Mouse (Mus musculus) CH12.LX (cell line): ENCODE data around the gene BC107364. TPM values are rescaled to one million over a fixed set of nuclear protein-coding genes. Genes with fewer than 3 reads are reported as not detected.
"Not testable (repeated sequence)": the region's sequence is repeated elsewhere in the genome, so short reads cannot be mapped to it uniquely, and the experiment has no call there.

Experiments
- DNase-seq: peaks from one replicate; pipeline ENCODE4 v3.0.0-alpha.2; 2013; ENCODE audit errors: extremely low read depth
- H3K27ac ChIP-seq: 2 replicates; pipeline ENCODE4 v1.5.1; 2012; ENCODE audit warnings: low read depth, mild to moderate bottlenecking, control low read depth, moderate library complexity; ENCODE audit not compliant: insufficient read depth
- H3K27me3 ChIP-seq: replicated peaks from 2 replicates; pipeline ENCODE3; 2012; ENCODE audit warnings: inconsistent platforms
- H3K36me3 ChIP-seq, 2 experiments: replicated peaks in 1 of 2; 2 replicates each; pipeline versions ENCODE3 to v1.6.1; 2012; ENCODE audit warnings: inconsistent platforms in 1 of 2, low read length in 1 of 2, mild to moderate bottlenecking in 1 of 2, mixed read lengths in 1 of 2, moderate library complexity in 1 of 2; ENCODE audit not compliant: control insufficient read depth in 1 of 2, insufficient read depth in 1 of 2
- H3K4me1 ChIP-seq, 2 experiments: 2 replicates each; pipeline ENCODE4 v1.6.1; 2012; ENCODE audit warnings: inconsistent platforms in 1 of 2, moderate library complexity in 1 of 2; ENCODE audit not compliant: insufficient read depth in 2 of 2, control insufficient read depth in 1 of 2
- H3K4me2 ChIP-seq: 2 replicates; pipeline ENCODE4 v1.6.1; 2012; ENCODE audit warnings: low read depth, mild to moderate bottlenecking, control low read depth; ENCODE audit not compliant: poor library complexity, insufficient read depth, severe bottlenecking
- H3K4me3 ChIP-seq, 3 experiments: fragments of 150-350 bp in 1 of 3; sonication (generic) in 1 of 3; replicated peaks in 1 of 3; 2 replicates each; pipeline versions ENCODE3 to v1.5.1; 2011 to 2012; ENCODE audit warnings: low read depth in 2 of 3, low read length in 2 of 3, mild to moderate bottlenecking in 2 of 3, moderate library complexity in 2 of 3, control low read depth in 1 of 3, improper control_type of control experiment in 1 of 3, inconsistent platforms in 1 of 3, mixed read lengths in 1 of 3; ENCODE audit not compliant: poor library complexity in 1 of 3
- H3K79me2 ChIP-seq: replicated peaks from 2 replicates; pipeline ENCODE4 v1.6.1; 2012; ENCODE audit warnings: mild to moderate bottlenecking, moderate library complexity; ENCODE audit not compliant: control insufficient read depth, poor library complexity, insufficient read depth, severe bottlenecking; ENCODE audit errors: extremely low read depth
- H3K9ac ChIP-seq: 2 replicates; pipeline ENCODE4 v1.6.1; 2012; ENCODE audit warnings: low read depth, mild to moderate bottlenecking, control low read depth, moderate library complexity; ENCODE audit not compliant: insufficient read depth
- H3K9me3 ChIP-seq: replicated peaks from 2 replicates; pipeline ENCODE3; 2012; ENCODE audit warnings: low read length, inconsistent platforms, mixed read lengths
- ELF1 ChIP-seq: IDR thresholded peaks from 2 replicates; pipeline ENCODE4 v1.6.1; 2014; ENCODE audit warnings: low read depth, mild to moderate bottlenecking, inconsistent platforms, low read length, improper control_type of control experiment
- MAX ChIP-seq: IDR thresholded peaks from 2 replicates; pipeline ENCODE4 v1.6.1; 2011; ENCODE audit warnings: low read length, improper control_type of control experiment
- MAZ ChIP-seq: IDR thresholded peaks from 2 replicates; pipeline ENCODE4 v1.6.1; 2012; ENCODE audit warnings: low read depth, mild to moderate bottlenecking, inconsistent platforms, low read length, improper control_type of control experiment, moderate library complexity
- NELFE ChIP-seq: IDR thresholded peaks from 2 replicates; pipeline ENCODE4 v1.6.1; 2011; ENCODE audit warnings: low read depth, low read length, improper control_type of control experiment
- RCOR1 ChIP-seq: conservative IDR thresholded peaks from 2 replicates; pipeline ENCODE4 v1.6.1; 2012; ENCODE audit warnings: low read depth, mild to moderate bottlenecking, inconsistent platforms, low read length, improper control_type of control experiment
- SIN3A ChIP-seq: IDR thresholded peaks from 2 replicates; pipeline ENCODE4 v1.6.1; 2012; ENCODE audit warnings: low read length, improper control_type of control experiment, inconsistent platforms
- TCF12 ChIP-seq: IDR thresholded peaks from 2 replicates; pipeline ENCODE4 v1.6.1; 2014; ENCODE audit warnings: low read depth, mild to moderate bottlenecking, inconsistent platforms, low read length, improper control_type of control experiment
- UBTF ChIP-seq: IDR thresholded peaks from 2 replicates; pipeline ENCODE4 v1.6.1; 2012; ENCODE audit warnings: low read depth, mild to moderate bottlenecking, inconsistent platforms, low read length, improper control_type of control experiment, moderate library complexity
- USF1 ChIP-seq: IDR thresholded peaks from 2 replicates; pipeline ENCODE4 v1.6.1; 2014; ENCODE audit warnings: low read depth, mild to moderate bottlenecking, inconsistent platforms, low read length, improper control_type of control experiment
- dilution Hi-C: fragments of 300-500 bp; cut with MboI; formaldehyde crosslinking; loops from 2 replicates; pipeline ENCODE4 v1.14.3; 2020; ENCODE audit warnings: low sequenced_read_pairs; ENCODE audit not compliant: extremely low pct_unique_long_range_greater_than_20kb, extremely low pct_ligation_motif_present
- in situ Hi-C: fragments of 300-500 bp; cut with MboI; formaldehyde crosslinking; loops from 3 replicates; pipeline ENCODE4 v1.14.3; 2019; ENCODE audit warnings: low sequenced_read_pairs, low pct_ligation_motif_present, low pct_unique_long_range_greater_than_20kb, mixed read lengths
- polyA plus RNA-seq: library from polyadenylated mRNA; unstranded; fragments of >175 nt; gene quantifications from 2 replicates; pipeline ENCODE4 v1.2.1, GENCODE M21; 2012; ENCODE audit warnings: low read depth; ENCODE audit not compliant: insufficient read length
- total RNA-seq, 2 experiments: library from RNA; depleted of rRNA; stranded (reverse); fragments of 300-350 nt in 1 of 2; fragments of >200 nt in 1 of 2; gene quantifications; 2 replicates each; pipeline ENCODE4 v1.2.3; 2012 to 2014

Gene BC107364
- total and polyA plus RNA-seq, 3 experiments: 0.13 TPM; not detected in 2

DNA sequence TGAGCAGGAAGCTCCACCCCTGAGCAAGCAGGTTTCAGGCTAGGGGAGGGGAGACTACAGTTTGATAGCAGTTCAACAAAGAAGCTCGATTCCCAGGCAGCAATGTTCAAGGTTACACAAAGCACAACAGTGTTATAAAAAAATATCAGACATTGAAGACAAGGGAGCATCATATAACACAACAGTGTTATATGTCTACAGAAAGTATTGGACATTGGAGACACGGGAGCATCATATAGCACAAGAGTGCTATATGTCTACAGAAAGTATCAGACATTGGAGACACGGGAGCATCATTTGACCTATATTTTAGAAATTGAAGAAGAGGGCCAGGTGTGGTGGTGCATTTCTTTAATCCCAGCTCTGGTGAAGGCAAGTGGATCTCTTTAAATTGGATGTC, 25.0 kb upstream of the BC107364 start:
- Histone ChIP-seq H3K4me3 (no peak overlapping the region), H3K79me2 (no peaks in the 10 kb centered on the region), H3K27me3 (peaks cover 54% of the 10 kb centered on the region), H3K4me1 (peaks cover 3% of the 10 kb centered on the region in 2 experiments; a peak in 1 of 4 replicates), H3K9ac (no peak overlapping the region), H3K36me3 (no peaks in the 10 kb centered on the region), H3K4me2 (peak overlapping the region; percentile 16; the same call in 1 of the 2 replicates), H3K27ac (no peak overlapping the region), H3K9me3 (peaks cover 2% of the 10 kb centered on the region)
- no peak for TF ChIP-seq MAZ
- TF ChIP-seq SIN3A: no peak
- dilution Hi-C loops (no loop called here), in situ Hi-C loops (loop anchor here (5.0 kb wide), 1 partner anchor 45 kb away; no protein-coding TSS in a partner anchor)
- DNase-seq: no peak

DNA sequence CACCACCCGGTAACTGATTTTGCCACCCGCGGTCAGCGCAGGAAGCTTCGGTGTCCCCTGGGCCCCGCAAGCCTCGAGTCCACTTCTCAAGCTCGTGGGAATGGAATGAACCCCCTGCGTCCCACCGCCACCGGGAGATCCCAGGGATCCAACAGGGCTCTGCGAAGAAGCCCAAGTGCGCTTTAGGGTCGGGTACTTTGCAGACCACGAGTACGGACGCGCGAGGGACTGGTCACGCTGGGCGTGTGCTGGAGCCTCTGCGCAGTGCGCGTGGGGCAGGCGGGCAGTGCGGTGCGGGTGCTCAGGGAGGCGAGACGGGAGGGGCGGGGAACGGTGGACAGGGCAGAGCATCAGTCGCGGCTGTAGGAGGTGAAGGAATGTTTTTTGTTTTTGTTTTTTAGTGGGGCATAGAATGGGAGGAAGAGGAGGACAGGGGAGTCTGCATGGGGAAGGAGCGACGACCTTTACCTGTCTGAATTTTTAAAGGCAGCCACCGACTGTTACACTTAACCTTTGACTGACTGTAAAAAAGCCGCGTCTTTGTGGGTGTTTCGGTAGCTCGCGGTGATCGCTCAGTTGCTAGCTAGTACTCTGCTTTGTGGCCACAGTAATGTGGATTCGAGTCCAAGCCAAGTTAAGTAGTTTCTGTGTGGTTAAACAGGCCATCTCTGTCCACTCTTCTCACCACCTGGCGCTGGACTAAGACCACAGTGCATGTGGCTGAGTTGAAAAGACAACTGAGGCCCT, 23.0 kb upstream of the BC107364 start:
- Histone ChIP-seq H3K79me2 (no peaks in the 10 kb centered on the region), H3K36me3 (no peaks in the 10 kb centered on the region), H3K27me3 (peaks cover 55% of the 10 kb centered on the region), H3K4me2 (peak overlapping the region; percentile 53), H3K4me3 (peak overlapping the region in 1 of 3 experiments; percentile 41), H3K27ac (no peak overlapping the region), H3K4me1 (peaks cover 3% of the 10 kb centered on the region in 2 experiments; a peak in 1 of 4 replicates), H3K9me3 (no peaks in the 10 kb centered on the region), H3K9ac (no peak overlapping the region)
- DNase-seq: no peak
- dilution Hi-C loops (no loop called here), in situ Hi-C loops (loop anchor here (5.0 kb wide), 1 partner anchor 43 kb away; no protein-coding TSS in a partner anchor)
- TF ChIP-seq MAX (no peak), SIN3A (no peak), TCF12 (no peak), UBTF (no peak), NELFE (no peak), RCOR1 (no peak), ELF1 (no peak), USF1 (no peak)

DNA sequence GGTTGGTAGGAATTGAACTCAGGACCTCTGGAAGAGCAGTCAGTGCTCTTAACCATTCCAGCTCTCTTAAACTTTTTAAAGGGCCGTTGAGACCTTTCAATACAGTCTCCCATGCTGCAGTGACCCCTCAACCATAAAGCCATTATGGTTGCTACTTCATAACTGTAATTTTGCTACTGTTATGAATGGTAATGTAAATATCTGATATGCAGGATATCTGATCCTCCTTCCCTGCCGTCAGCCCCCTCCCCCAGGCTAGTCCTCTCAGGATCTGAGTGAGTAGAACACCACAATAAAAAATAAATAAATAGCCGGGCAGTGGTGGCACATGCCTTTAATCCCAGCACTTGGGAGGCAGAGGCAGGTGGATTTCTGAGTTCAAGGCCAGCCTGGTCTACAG, 21.4 kb upstream of the BC107364 start:
- DNase-seq, H3K4me3 ChIP-seq, H3K9ac ChIP-seq, H3K36me3 ChIP-seq, H3K4me1 ChIP-seq, in situ Hi-C loops, dilution Hi-C loops, H3K9me3 ChIP-seq, H3K27ac ChIP-seq, H3K4me2 ChIP-seq, H3K79me2 ChIP-seq: not testable (repeated sequence)
- peaks cover 58% of the 10 kb centered on the region for H3K27me3 ChIP-seq
